9 mouse cellular contexts compared by ENCODE assay signal in genomic region chr4:82541894-82542510, GRCm38 (mm10).
A peak's percentile ranks its signal among the peaks of the same experiment; 100 is the strongest.
DNase-seq lines count a peak whose midpoint lies in the region; ATAC-seq and TF ChIP-seq lines count a peak whose summit lies in the region.
"Had no signal": no experiment of that assay in that cellular context is flagged by ENCODE, and none has a peak within 500 bp of the region (broad histone marks: within the 10 kb centered on the region; RNA-seq: fewer than 3 reads in every experiment).

No protein-coding gene starts in this region.

- no peaks in the 10 kb centered on the region for H3K79me2 ChIP-seq in CH12.LX (replicated peaks; ENCODE audit: control insufficient read depth, extremely low read depth, insufficient read depth, poor library complexity, severe bottlenecking)

- in situ Hi-C loops in CH12.LX (cut with MboI; ENCODE audit: low pct_ligation_motif_present, low pct_unique_long_range_greater_than_20kb, low sequenced_read_pairs), result loop anchor here (25.0 kb wide), 1 partner anchor 980 kb away; no protein-coding TSS in a partner anchor

- H3K27ac ChIP-seq in CH12.LX (ENCODE audit: insufficient read depth, low read depth), result no peak overlapping the region
- no peak overlapping the region for H3K27ac ChIP-seq in bone marrow, adult 2 months (ENCODE audit: control insufficient read depth, insufficient read depth, low read depth, low read length, poor library complexity)
- 0 out of 2 replicates have a peak overlapping the region, but pooled peaks have one; percentile 68 for H3K27ac ChIP-seq in embryonic facial prominence, embryonic 15.5 days (replicated peaks)
- H3K27ac ChIP-seq in heart, postnatal 0 days (ENCODE audit: low read depth), result peak overlapping the region; percentile 60
- H3K27ac ChIP-seq in liver, embryonic 14.5 days, result no peak overlapping the region

- no peaks in the 10 kb centered on the region for H3K9me3 ChIP-seq in CH12.LX (replicated peaks; ENCODE audit: low read length)
- H3K9me3 ChIP-seq in embryonic facial prominence, embryonic 15.5 days (replicated peaks), result no peaks in the 10 kb centered on the region
- H3K9me3 ChIP-seq in heart, postnatal 0 days (replicated peaks; ENCODE audit: control insufficient read depth, low read length), result no peaks in the 10 kb centered on the region
- no peaks in the 10 kb centered on the region for H3K9me3 ChIP-seq in liver, embryonic 14.5 days (ENCODE audit: control insufficient read depth, low read length)

- no peaks in the 10 kb centered on the region for H3K27me3 ChIP-seq in CH12.LX (replicated peaks)
- H3K27me3 ChIP-seq in embryonic facial prominence, embryonic 15.5 days, result no peaks in the 10 kb centered on the region
- no peaks in the 10 kb centered on the region for H3K27me3 ChIP-seq in heart, postnatal 0 days (ENCODE audit: control insufficient read depth, insufficient read depth, low read length)
- peaks cover 20% of the 10 kb centered on the region for H3K27me3 ChIP-seq in liver, embryonic 14.5 days (ENCODE audit: control insufficient read depth, insufficient read depth, low read length)

- no peak overlapping the region for H3K4me3 ChIP-seq in CH12.LX (replicated peaks in 1 of 3; ENCODE audit: low read depth in 2 of 3, low read length in 2 of 3, poor library complexity in 1 of 3)
- no peak overlapping the region for H3K4me3 ChIP-seq in bone marrow, adult 2 months (replicated peaks; ENCODE audit: control insufficient read depth, low read depth, low read length)
- no peak overlapping the region for H3K4me3 ChIP-seq in embryonic facial prominence, embryonic 15.5 days (replicated peaks)
- H3K4me3 ChIP-seq in heart, postnatal 0 days (ENCODE audit: low read depth, low read length), result no peak overlapping the region
- no peak overlapping the region for H3K4me3 ChIP-seq in liver, embryonic 14.5 days (ENCODE audit: insufficient read depth in 1 of 2, low read depth in 2 of 2, low read length in 2 of 2)
- H3K4me3 ChIP-seq: erythroblast, embryonic 14.5 days had no signal

- TF ChIP-seq CTCF in CH12.LX (conservative IDR thresholded peaks at IDR 0.05 in 1 of 2, IDR thresholded peaks at IDR 0.05 in 1 of 2; ENCODE audit: low read depth in 2 of 2, low read length in 2 of 2), result peak; percentile 50 to 77; a peak in 3 of 4 replicates
- TF ChIP-seq CTCF in bone marrow, adult 2 months (IDR thresholded peaks at IDR 0.05; ENCODE audit: control insufficient read depth, insufficient read depth, low read length), result 0 out of 2 replicates have a peak, but pooled peaks have one; percentile 1
- peak; percentile 79 for TF ChIP-seq CTCF in heart, postnatal 0 days (IDR thresholded peaks at IDR 0.05; ENCODE audit: low read depth)
- peak; percentile 60 for TF ChIP-seq CTCF in liver, embryonic 14.5 days (IDR thresholded peaks at IDR 0.05; ENCODE audit: low read depth)

- no peaks in the 10 kb centered on the region for H3K36me3 ChIP-seq in CH12.LX (replicated peaks in 1 of 2; ENCODE audit: control insufficient read depth in 1 of 2, insufficient read depth in 1 of 2, low read length in 1 of 2)
- H3K36me3 ChIP-seq in embryonic facial prominence, embryonic 15.5 days, result no peaks in the 10 kb centered on the region
- 0 out of 2 replicates have a peak, but pooled peaks cover 5% of the 10 kb centered on the region for H3K36me3 ChIP-seq in heart, postnatal 0 days (replicated peaks; ENCODE audit: control insufficient read depth, insufficient read depth, low read length)
- H3K36me3 ChIP-seq in liver, embryonic 14.5 days (replicated peaks; ENCODE audit: control insufficient read depth, insufficient read depth, low read depth), result no peaks in the 10 kb centered on the region

- TF ChIP-seq RAD21 in CH12.LX (IDR thresholded peaks at IDR 0.05; ENCODE audit: low read depth, low read length), result peak; percentile 83

- TF ChIP-seq EP300 in CH12.LX (IDR thresholded peaks at IDR 0.05; ENCODE audit: low read length), result no peak
- no peak for TF ChIP-seq EP300 in heart, postnatal 0 days (IDR thresholded peaks at IDR 0.05; ENCODE audit: low read depth)
- no peak for TF ChIP-seq EP300 in liver, embryonic 14.5 days (IDR thresholded peaks at IDR 0.05; ENCODE audit: low read depth)

- peak; percentile 73 for DNase-seq in CH12.LX (ENCODE audit: extremely low read depth)
- DNase-seq in heart, postnatal 0 days (ENCODE audit: low spot score), result peak; percentile 87
- DNase-seq in kidney, postnatal 14 days, result peak; percentile 91
- DNase-seq in liver, embryonic 14.5 days (ENCODE audit: low read depth in 3 of 3, low spot score in 3 of 3), result peak; percentile 13 to 22 (median 14)
- peak; percentile 78 for DNase-seq in ovary, postnatal 14 days (ENCODE audit: low spot score)
- no peak for DNase-seq in natural killer cell, adult 2 months (ENCODE audit: low spot score in 2 of 2)

- no peak for TF ChIP-seq POLR2A in CH12.LX (IDR thresholded peaks at IDR 0.05; ENCODE audit: low read depth, low read length)
- no peak for TF ChIP-seq POLR2A in bone marrow, adult 2 months (IDR thresholded peaks at IDR 0.05; ENCODE audit: borderline replicate concordance, control insufficient read depth, low read depth, low read length)

- dilution Hi-C loops in CH12.LX (cut with MboI; ENCODE audit: extremely low pct_ligation_motif_present, extremely low pct_unique_long_range_greater_than_20kb, low sequenced_read_pairs), result no loop called here

- H3K9ac ChIP-seq in CH12.LX (ENCODE audit: insufficient read depth, low read depth), result no peak overlapping the region
- no peak overlapping the region for H3K9ac ChIP-seq in embryonic facial prominence, embryonic 15.5 days
- H3K9ac ChIP-seq in heart, postnatal 0 days (replicated peaks; ENCODE audit: low read depth, low read length), result no peak overlapping the region
- no peak overlapping the region for H3K9ac ChIP-seq in liver, embryonic 14.5 days (replicated peaks)

- no peaks in the 10 kb centered on the region for H3K4me1 ChIP-seq in CH12.LX (ENCODE audit: control insufficient read depth in 1 of 2, insufficient read depth in 2 of 2)
- no peaks in the 10 kb centered on the region for H3K4me1 ChIP-seq in bone marrow, adult 2 months (ENCODE audit: control insufficient read depth, insufficient read depth, low read length)
- H3K4me1 ChIP-seq in embryonic facial prominence, embryonic 15.5 days, result peaks cover 28% of the 10 kb centered on the region
- peaks cover 20% of the 10 kb centered on the region for H3K4me1 ChIP-seq in heart, postnatal 0 days (ENCODE audit: control insufficient read depth, insufficient read depth)
- H3K4me1 ChIP-seq in liver, embryonic 14.5 days (replicated peaks; ENCODE audit: control insufficient read depth in 2 of 2, insufficient read depth in 2 of 2, low read length in 1 of 2), result no peaks in the 10 kb centered on the region; a peak in 1 of 4 replicates

- WGBS in bone marrow, adult 2 months, result 32% methylated on average over 7 of the region's 7 CpGs
- WGBS in embryonic facial prominence, embryonic 15.5 days, result 31% methylated on average over 7 of the region's 7 CpGs
- WGBS in heart, postnatal 0 days, result 33% methylated on average over 7 of the region's 7 CpGs
- 24% methylated on average over 7 of the region's 7 CpGs for WGBS in liver, embryonic 14.5 days (ENCODE audit: insufficient replicate concordance)

- H3K4me2 ChIP-seq in CH12.LX (ENCODE audit: insufficient read depth, low read depth, poor library complexity, severe bottlenecking), result no peak overlapping the region
- no peak overlapping the region for H3K4me2 ChIP-seq in embryonic facial prominence, embryonic 15.5 days (replicated peaks)
- no peak overlapping the region for H3K4me2 ChIP-seq in heart, postnatal 0 days (ENCODE audit: low read depth, low read length)
- H3K4me2 ChIP-seq in liver, embryonic 14.5 days (ENCODE audit: low read depth), result no peak overlapping the region

- ATAC-seq in embryonic facial prominence, embryonic 15.5 days (ENCODE audit: insufficient number of reproducible peaks, low FRiP score, low TSS enrichment, low read depth), result peak; percentile 81; the same call in 1 of the 2 replicates
- peak; percentile 80 for ATAC-seq in heart, postnatal 0 days (ENCODE audit: insufficient read depth, low read depth)
- no peak for ATAC-seq in liver, embryonic 14.5 days (ENCODE audit: insufficient read depth)

TF ChIP-seq in CH12.LX, 34 proteins besides CTCF, POLR2A, EP300 and RAD21:
- TF ChIP-seq ZC3H11A (IDR thresholded peaks at IDR 0.05; ENCODE audit: low read depth, low read length), result peak; percentile 77
- no peak for TF ChIP-seq MEF2A (IDR thresholded peaks at IDR 0.05; ENCODE audit: borderline replicate concordance, low read depth, low read length)
- no peak for TF ChIP-seq USF1 (IDR thresholded peaks at IDR 0.05; ENCODE audit: low read depth, low read length)
- 0 out of 2 replicates have a peak, but pooled peaks have one; percentile 14 for TF ChIP-seq MAX (IDR thresholded peaks at IDR 0.05; ENCODE audit: low read length)
- TF ChIP-seq NELFE (IDR thresholded peaks at IDR 0.05; ENCODE audit: low read depth, low read length), result 0 out of 2 replicates have a peak, but pooled peaks have one; percentile 31
- TF ChIP-seq KAT2A (IDR thresholded peaks at IDR 0.05; ENCODE audit: insufficient replicate concordance, low read length), result no peak
- TF ChIP-seq HCFC1 (IDR thresholded peaks at IDR 0.05; ENCODE audit: low read depth, low read length), result no peak
- no peak for TF ChIP-seq BHLHE40 (IDR thresholded peaks at IDR 0.05; ENCODE audit: low read depth, low read length)
- TF ChIP-seq SMC3 (IDR thresholded peaks at IDR 0.05; ENCODE audit: low read depth, low read length), result peak; percentile 93
TF ChIP-seq in CH12.LX: peak in this region for 4.

Comparison
In these comparisons a context has a peak if more than half of its experiments do, and no peak if none do; other contexts are left out.
1. DNase-seq: peak in CH12.LX (single experiment), heart, postnatal 0 days (single experiment), kidney, postnatal 14 days (single experiment), liver, embryonic 14.5 days (3 of 3) and ovary, postnatal 14 days (single experiment); none in natural killer cell, adult 2 months (0 of 2).
2. H3K27ac ChIP-seq: peak in embryonic facial prominence, embryonic 15.5 days (single experiment) and heart, postnatal 0 days (single experiment); none in CH12.LX (single experiment), bone marrow, adult 2 months (single experiment) and liver, embryonic 14.5 days (single experiment).
3. CTCF ChIP-seq: peak in every context shown above with its lines; median percentile 79 in heart, postnatal 0 days; 64 in CH12.LX; 60 in liver, embryonic 14.5 days; 1 in bone marrow, adult 2 months.